ENCODE assay signal across 17 mouse cellular contexts in the genomic region with DNA sequence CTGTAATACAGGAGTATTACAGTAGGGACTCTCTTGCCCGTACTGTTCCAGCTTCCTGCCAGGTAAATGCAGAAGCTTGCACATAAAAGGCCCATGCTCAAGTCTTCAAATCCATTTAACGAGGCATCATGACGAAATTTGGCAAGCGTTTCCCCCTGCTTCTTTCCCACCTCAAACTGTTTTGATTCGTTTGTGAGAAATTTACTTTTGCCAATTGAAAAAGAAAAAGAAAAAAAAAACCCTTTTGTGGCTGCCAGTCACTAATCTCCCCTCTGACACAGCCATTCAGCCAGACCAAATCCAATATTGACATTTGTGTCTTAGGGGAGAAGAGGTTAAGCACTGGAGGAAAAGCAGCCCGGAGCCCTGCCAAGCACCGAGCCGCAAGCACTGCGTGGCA.
A peak's percentile ranks its signal among the peaks of the same experiment; 100 is the strongest.
DNase-seq lines count a peak whose midpoint lies in the region; ATAC-seq and TF ChIP-seq lines count a peak whose summit lies in the region.
"Had no signal": no experiment of that assay in that cellular context is flagged by ENCODE, and none has a peak within 500 bp of the region (broad histone marks: within the 10 kb centered on the region; RNA-seq: fewer than 3 reads in every experiment).

No protein-coding gene starts in this region.

- H3K9me3 ChIP-seq in forebrain, postnatal 0 days (ENCODE audit: low read length) = no peaks in the 10 kb centered on the region
- no peaks in the 10 kb centered on the region for H3K9me3 ChIP-seq in forebrain, embryonic 15.5 days
- no peaks in the 10 kb centered on the region for H3K9me3 ChIP-seq in lung, embryonic 14.5 days (ENCODE audit: low read depth, low read length)
- H3K9me3 ChIP-seq in midbrain, embryonic 14.5 days (ENCODE audit: control insufficient read depth, low read length) = no peaks in the 10 kb centered on the region
- H3K9me3 ChIP-seq in midbrain, embryonic 13.5 days = no peaks in the 10 kb centered on the region
- H3K9me3 ChIP-seq: embryonic facial prominence, embryonic 10.5 days; embryonic facial prominence, embryonic 12.5 days had no signal

- no peak overlapping the region for H3K9ac ChIP-seq in forebrain, postnatal 0 days
- H3K9ac ChIP-seq in forebrain, embryonic 15.5 days (replicated peaks) = no peak overlapping the region
- no peak overlapping the region for H3K9ac ChIP-seq in lung, embryonic 14.5 days
- H3K9ac ChIP-seq in midbrain, embryonic 14.5 days (replicated peaks; ENCODE audit: low read length) = no peak overlapping the region
- H3K9ac ChIP-seq in midbrain, embryonic 13.5 days (replicated peaks) = no peak overlapping the region
- H3K9ac ChIP-seq: embryonic facial prominence, embryonic 12.5 days had no signal

- no peak overlapping the region for H3K4me3 ChIP-seq in forebrain, postnatal 0 days (ENCODE audit: low read depth, low read length)
- H3K4me3 ChIP-seq in forebrain, embryonic 15.5 days = no peak overlapping the region
- H3K4me3 ChIP-seq in lung, embryonic 14.5 days (ENCODE audit: low read depth, low read length) = no peak overlapping the region
- no peak overlapping the region for H3K4me3 ChIP-seq in midbrain, embryonic 14.5 days (replicated peaks; ENCODE audit: low read depth, low read length)
- no peak overlapping the region for H3K4me3 ChIP-seq in midbrain, embryonic 13.5 days (replicated peaks)
- H3K4me3 ChIP-seq: embryonic facial prominence, embryonic 10.5 days; embryonic facial prominence, embryonic 12.5 days had no signal

- no peak overlapping the region for H3K4me2 ChIP-seq in forebrain, postnatal 0 days (ENCODE audit: low read depth)
- H3K4me2 ChIP-seq in forebrain, embryonic 15.5 days (replicated peaks) = no peak overlapping the region
- no peak overlapping the region for H3K4me2 ChIP-seq in lung, embryonic 14.5 days
- no peak overlapping the region for H3K4me2 ChIP-seq in midbrain, embryonic 14.5 days (ENCODE audit: low read length)
- no peak overlapping the region for H3K4me2 ChIP-seq in midbrain, embryonic 13.5 days (replicated peaks)
- H3K4me2 ChIP-seq: embryonic facial prominence, embryonic 12.5 days had no signal

- H3K4me1 ChIP-seq in forebrain, postnatal 0 days (ENCODE audit: insufficient read depth) = no peaks in the 10 kb centered on the region
- peaks cover 4% of the 10 kb centered on the region; the same call in 1 of the 2 replicates for H3K4me1 ChIP-seq in forebrain, embryonic 15.5 days
- H3K4me1 ChIP-seq in lung, embryonic 14.5 days (ENCODE audit: insufficient read depth) = no peaks in the 10 kb centered on the region
- 0 out of 2 replicates have a peak, but pooled peaks cover 4% of the 10 kb centered on the region for H3K4me1 ChIP-seq in midbrain, embryonic 14.5 days (ENCODE audit: control insufficient read depth, insufficient read depth, low read length)
- H3K4me1 ChIP-seq in midbrain, embryonic 13.5 days (replicated peaks) = peaks cover 8% of the 10 kb centered on the region; the same call in 1 of the 2 replicates
- H3K4me1 ChIP-seq: embryonic facial prominence, embryonic 12.5 days had no signal

- H3K36me3 ChIP-seq in forebrain, postnatal 0 days (ENCODE audit: insufficient read depth) = no peaks in the 10 kb centered on the region
- no peaks in the 10 kb centered on the region for H3K36me3 ChIP-seq in forebrain, embryonic 15.5 days
- H3K36me3 ChIP-seq in lung, embryonic 14.5 days (ENCODE audit: insufficient read depth) = no peaks in the 10 kb centered on the region
- H3K36me3 ChIP-seq in midbrain, embryonic 14.5 days (ENCODE audit: control insufficient read depth, insufficient read depth, low read length) = no peaks in the 10 kb centered on the region
- H3K36me3 ChIP-seq in midbrain, embryonic 13.5 days = no peaks in the 10 kb centered on the region
- H3K36me3 ChIP-seq: embryonic facial prominence, embryonic 10.5 days; embryonic facial prominence, embryonic 12.5 days had no signal

- no peak overlapping the region for H3K27ac ChIP-seq in forebrain, postnatal 0 days (ENCODE audit: low read depth, low read length)
- H3K27ac ChIP-seq in forebrain, embryonic 15.5 days (replicated peaks) = no peak overlapping the region
- no peak overlapping the region for H3K27ac ChIP-seq in lung, embryonic 14.5 days (ENCODE audit: low read depth)
- H3K27ac ChIP-seq in midbrain, embryonic 14.5 days (replicated peaks; ENCODE audit: low read depth, low read length) = no peak overlapping the region
- H3K27ac ChIP-seq in midbrain, embryonic 13.5 days = no peak overlapping the region
- H3K27ac ChIP-seq: embryonic facial prominence, embryonic 10.5 days; embryonic facial prominence, embryonic 12.5 days had no signal

- H3K27me3 ChIP-seq in forebrain, postnatal 0 days (ENCODE audit: insufficient read depth, low read length) = no peaks in the 10 kb centered on the region
- H3K27me3 ChIP-seq in forebrain, embryonic 15.5 days = no peaks in the 10 kb centered on the region
- no peaks in the 10 kb centered on the region for H3K27me3 ChIP-seq in lung, embryonic 14.5 days (ENCODE audit: insufficient read depth, low read length)
- H3K27me3 ChIP-seq in midbrain, embryonic 14.5 days (ENCODE audit: control insufficient read depth, insufficient read depth, low read length) = no peaks in the 10 kb centered on the region
- H3K27me3 ChIP-seq in midbrain, embryonic 13.5 days = 0 out of 2 replicates have a peak, but pooled peaks cover 3% of the 10 kb centered on the region
- H3K27me3 ChIP-seq: embryonic facial prominence, embryonic 12.5 days had no signal

- 16% methylated on average over 9 of the region's 9 CpGs for WGBS in forebrain, postnatal 0 days
- WGBS in forebrain, embryonic 15.5 days = 9% methylated on average over 9 of the region's 9 CpGs
- 57% methylated on average over 9 of the region's 9 CpGs for WGBS in lung, embryonic 14.5 days
- 23% methylated on average over 9 of the region's 9 CpGs for WGBS in midbrain, embryonic 14.5 days
- 19% methylated on average over 9 of the region's 9 CpGs for WGBS in midbrain, embryonic 13.5 days

- no peak for TF ChIP-seq CTCF in forebrain, postnatal 0 days (IDR thresholded peaks at IDR 0.05; ENCODE audit: low read depth)
- TF ChIP-seq CTCF in lung, embryonic 14.5 days (IDR thresholded peaks at IDR 0.05; ENCODE audit: low read depth) = no peak

- ATAC-seq in forebrain, postnatal 0 days = no peak
- ATAC-seq in forebrain, embryonic 15.5 days (replicated peaks) = no peak
- ATAC-seq in lung, embryonic 14.5 days (ENCODE audit: insufficient read depth) = no peak
- ATAC-seq in midbrain, embryonic 14.5 days (ENCODE audit: low FRiP score, low TSS enrichment) = no peak
- ATAC-seq in midbrain, embryonic 13.5 days = no peak
- ATAC-seq: forebrain, embryonic 16.5 days had no signal

- DNase-seq in forebrain, postnatal 0 days = peak; percentile 25
- DNase-seq in lung, embryonic 14.5 days = peak; percentile 31
- DNase-seq in lung, postnatal 4 days = no peak
- peak; percentile 34 for DNase-seq in midbrain, embryonic 14.5 days
- no peak for DNase-seq in yolk sac, embryonic 10.5 days (ENCODE audit: low spot score)
- DNase-seq: adrenal gland, adult 2 months; adrenal gland, postnatal 10 days; adrenal gland, postnatal 25 days; cerebellum, adult 11-12 months; cerebellum, adult 2 months; cerebellum, adult 9-10 months; cerebellum, postnatal 25 days had no signal

Comparison
In these comparisons a context has a peak if more than half of its experiments do, and no peak if none do; other contexts are left out.
1. DNase-seq: peak in forebrain, postnatal 0 days (single experiment), lung, embryonic 14.5 days (single experiment) and midbrain, embryonic 14.5 days (single experiment); none in lung, postnatal 4 days (0 of 2) and yolk sac, embryonic 10.5 days (single experiment).